Mouse (Mus musculus) mouse trophoblast stem cell (cell line): ENCODE measurements around the gene Dcp1a.

Source experiments
- in situ Hi-C, 2 experiments: fragments of 300-500 bp; cut with MseI, MboI; formaldehyde crosslinking; loops; 2 replicates in 1 of 2; 3 replicates in 1 of 2; pipeline ENCODE4 v1.15.1; 2025

The Dcp1a gene

GRCm38 (mm10) chr14:30479361-30479948, at the start of gene Dcp1a:
Gene Dcp1a, plus strand, starts transcription at chr14:30479535.
- in situ Hi-C loops: no loop called here

GRCm38 (mm10) chr14:30429606-30430005, 49.7 kb upstream of the Dcp1a start:
- in situ Hi-C loops: no loop called here

DNA sequence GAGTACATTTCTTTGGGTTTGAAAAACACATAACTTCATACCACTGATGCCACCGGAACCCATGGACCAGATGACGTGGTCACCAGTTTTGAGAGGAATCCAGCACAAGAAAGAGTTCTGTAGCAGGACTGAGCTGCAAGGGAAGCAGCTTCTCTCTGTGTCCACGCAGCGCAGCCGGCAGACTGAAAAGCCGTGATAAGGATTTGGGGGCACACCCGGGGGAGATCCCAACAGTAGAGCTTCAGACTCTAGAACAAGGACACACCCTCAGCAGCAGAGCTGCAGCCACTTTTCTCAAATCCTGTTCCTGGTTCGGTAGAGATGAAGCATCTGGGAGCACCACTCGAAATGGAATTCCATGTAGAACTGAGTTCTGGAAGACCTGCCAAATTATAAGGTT, 49.3 kb upstream of the Dcp1a start:
- in situ Hi-C loops: no loop called here

DNA sequence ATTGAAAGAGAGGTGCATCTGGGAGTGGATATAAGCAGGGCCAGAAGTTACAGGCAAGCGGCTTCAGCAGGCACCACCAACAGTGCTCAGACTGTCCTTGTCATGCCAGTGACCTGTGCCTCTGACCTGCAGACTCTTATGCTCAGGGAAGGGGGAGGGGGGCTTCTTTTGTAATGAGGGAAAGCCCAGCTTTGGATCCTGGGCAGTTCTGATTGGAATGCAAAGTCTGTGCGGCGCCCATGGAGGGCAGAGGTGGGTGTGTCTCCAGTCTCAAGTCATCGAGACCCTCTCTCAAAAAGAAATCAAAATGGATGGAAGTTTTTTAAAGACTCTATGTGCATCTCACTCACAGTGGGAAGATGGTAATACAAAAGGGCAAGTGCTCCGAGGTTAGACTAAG, 48.9 kb upstream of the Dcp1a start:
- in situ Hi-C loops: no loop called here

- in situ Hi-C loops: no loop called here
These were observed 44.0 kb upstream of the Dcp1a start for GRCm38 (mm10) chr14:30435316-30435715.

- in situ Hi-C loops: no loop called here
These were observed 39.4 kb upstream of the Dcp1a start for GRCm38 (mm10) chr14:30439915-30440314.

DNA sequence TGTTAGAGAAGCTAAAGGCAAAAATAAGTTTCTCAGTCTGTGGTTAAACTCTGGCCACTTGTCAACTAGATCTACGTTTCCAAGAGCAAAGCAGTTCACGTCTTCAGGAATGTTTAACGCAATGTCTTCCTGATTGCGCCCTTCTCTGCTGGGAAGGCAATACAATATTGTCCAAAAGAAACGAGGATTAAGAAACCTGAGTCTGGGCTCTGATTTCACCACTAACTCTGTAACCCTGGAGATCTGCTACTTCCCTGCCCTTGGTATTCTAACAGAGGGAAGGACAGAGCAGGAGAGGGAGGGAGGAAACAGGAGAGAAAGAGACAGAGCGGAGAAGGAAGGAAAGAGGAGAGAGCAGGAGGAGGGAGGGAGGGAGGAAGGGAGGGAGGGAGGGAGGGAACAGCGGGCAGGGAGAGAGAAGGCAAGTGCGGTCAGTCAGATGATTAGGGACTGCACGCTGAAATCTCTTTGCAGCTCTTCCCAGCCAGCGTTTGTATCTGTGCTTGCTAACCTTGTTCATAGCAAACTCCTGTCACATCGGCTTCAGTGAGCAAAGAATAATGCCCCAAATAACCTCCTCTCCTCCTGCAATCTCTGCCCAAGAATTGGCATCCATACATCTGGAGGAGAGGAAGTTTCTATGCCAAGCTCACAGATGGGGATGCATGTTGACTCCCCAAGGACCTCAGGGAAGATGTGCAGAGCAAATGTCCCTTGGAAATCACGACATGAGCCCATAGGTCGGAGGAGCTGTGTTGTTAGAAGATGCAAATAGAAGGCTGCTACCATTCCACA, 23.3 kb upstream of the Dcp1a start:
- in situ Hi-C loops: loop anchor here (5.0 kb wide), 1 partner anchor 319 kb away; no protein-coding TSS in a partner anchor

DNA sequence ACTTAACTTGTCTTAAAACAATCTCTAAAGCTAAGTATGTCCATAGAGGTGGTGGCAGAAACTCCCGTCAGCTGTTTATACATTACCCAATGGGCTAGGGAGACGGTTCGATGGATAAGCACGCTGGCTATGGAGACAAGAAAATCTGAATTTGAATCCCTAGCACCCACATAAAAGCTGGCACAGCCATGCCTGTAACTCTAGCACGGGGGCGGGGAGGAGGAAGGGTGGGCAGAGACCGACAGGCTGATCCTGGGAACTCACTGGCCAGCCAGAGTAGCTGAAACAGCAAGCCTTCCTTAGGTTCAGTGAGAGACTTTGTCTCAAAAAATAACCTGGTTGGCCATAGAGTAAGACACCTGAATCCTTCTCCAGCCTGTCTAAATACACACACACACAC, 21.9 kb upstream of the Dcp1a start:
- in situ Hi-C loops: loop anchor here (5.0 kb wide), 1 partner anchor 320 kb away; no protein-coding TSS in a partner anchor

DNA sequence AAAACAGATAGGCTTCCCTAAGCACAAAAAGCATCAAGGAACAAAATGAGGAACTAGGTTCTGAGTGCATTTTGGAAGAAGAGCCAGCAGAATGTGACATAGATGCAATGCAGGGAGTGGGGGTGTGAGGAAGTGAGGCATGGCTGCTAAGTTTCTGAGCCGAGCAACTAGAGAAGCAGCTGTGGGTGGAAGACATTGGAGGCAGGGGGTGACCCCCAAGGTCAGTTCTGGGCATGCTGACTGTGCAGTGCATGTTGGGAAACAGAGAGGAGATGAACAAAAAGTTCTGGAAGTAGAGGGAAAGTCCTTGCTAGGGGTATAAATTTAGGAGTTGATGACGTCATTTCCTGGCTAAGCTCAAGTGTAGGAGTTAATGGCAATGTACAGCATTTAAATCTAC, 21.4 kb upstream of the Dcp1a start:
- in situ Hi-C loops: loop anchor here (5.0 kb wide), 1 partner anchor 321 kb away; no protein-coding TSS in a partner anchor

- in situ Hi-C loops: loop anchor here (5.0 kb wide), 1 partner anchor 322 kb away; no protein-coding TSS in a partner anchor
These were observed 20.5 kb upstream of the Dcp1a start for GRCm38 (mm10) chr14:30458820-30459219.

- in situ Hi-C loops: loop anchor here (5.0 kb wide), 1 partner anchor 323 kb away; no protein-coding TSS in a partner anchor
These were observed 19.3 kb upstream of the Dcp1a start for GRCm38 (mm10) chr14:30459891-30460523.

GRCm38 (mm10) chr14:30463312-30463711, 16.0 kb upstream of the Dcp1a start:
- in situ Hi-C loops: no loop called here

GRCm38 (mm10) chr14:30473605-30474004, 5.7 kb upstream of the Dcp1a start:
- in situ Hi-C loops: no loop called here

DNA sequence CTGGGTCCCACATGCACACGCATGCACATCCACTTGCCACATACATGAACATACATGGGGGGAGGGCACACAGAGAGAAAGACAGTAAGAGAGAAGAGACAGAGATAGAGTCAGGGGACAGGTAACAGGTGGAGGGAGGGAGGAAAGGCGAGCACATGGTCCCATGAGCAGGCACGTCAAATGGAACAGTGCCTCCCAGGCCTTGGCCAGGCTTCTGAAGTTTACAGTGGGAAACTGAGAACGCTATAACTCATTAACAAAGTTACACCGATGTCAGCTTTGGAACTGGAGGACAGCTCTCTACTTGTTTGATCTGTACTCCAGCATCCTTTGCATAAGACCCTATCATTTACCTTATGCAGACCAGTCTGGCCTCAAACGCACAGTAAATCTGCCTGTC, 4.9 kb upstream of the Dcp1a start:
- in situ Hi-C loops: no loop called here

DNA sequence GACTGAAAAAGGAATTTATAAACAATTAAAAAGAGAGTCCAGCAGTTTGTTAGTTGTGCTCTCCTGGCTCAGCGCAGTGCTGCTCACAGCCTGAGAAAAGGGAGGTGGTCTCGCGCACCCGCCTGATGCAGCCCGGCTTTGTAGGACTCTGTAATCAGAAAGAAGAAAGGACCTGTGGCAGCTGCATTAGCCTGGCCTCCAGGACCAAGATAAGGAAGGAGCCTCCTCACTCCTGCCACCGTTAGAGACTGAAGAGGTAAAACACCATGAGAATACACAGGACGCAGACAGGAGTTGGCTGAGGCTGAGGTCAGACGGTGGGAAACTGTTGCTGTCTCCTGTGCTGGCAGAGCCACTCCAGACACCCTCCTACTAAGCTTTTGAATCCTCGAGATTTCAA, 12.0 kb downstream of the Dcp1a start, which contains the start of gene Cacna1d:
Gene Cacna1d, minus strand, starts transcription at position 114 of the 400 bp plus-strand sequence.
- in situ Hi-C loops: no loop called here

DNA sequence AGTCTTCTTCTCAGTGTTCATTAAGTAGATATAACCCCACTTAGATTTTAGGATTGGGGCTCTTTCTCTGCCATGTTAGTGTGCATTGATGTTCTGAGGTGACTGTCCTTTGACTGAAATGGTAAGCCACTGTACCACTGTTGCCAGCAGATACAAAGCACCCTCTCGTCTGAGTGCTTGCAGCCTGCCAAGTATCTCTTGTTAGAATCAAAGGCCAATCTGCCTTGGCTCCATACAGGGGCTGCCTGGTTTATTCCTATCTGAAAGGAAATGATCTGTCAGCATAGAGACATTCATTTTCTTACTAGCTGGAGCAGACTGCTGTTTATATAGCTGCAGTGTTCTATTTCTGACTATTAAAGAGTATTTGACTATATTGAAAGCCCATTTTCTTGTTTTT, 13.9 kb downstream of the Dcp1a start:
- in situ Hi-C loops: no loop called here

- in situ Hi-C loops: no loop called here
These were observed 15.7 kb downstream of the Dcp1a start for GRCm38 (mm10) chr14:30494998-30495397.

DNA sequence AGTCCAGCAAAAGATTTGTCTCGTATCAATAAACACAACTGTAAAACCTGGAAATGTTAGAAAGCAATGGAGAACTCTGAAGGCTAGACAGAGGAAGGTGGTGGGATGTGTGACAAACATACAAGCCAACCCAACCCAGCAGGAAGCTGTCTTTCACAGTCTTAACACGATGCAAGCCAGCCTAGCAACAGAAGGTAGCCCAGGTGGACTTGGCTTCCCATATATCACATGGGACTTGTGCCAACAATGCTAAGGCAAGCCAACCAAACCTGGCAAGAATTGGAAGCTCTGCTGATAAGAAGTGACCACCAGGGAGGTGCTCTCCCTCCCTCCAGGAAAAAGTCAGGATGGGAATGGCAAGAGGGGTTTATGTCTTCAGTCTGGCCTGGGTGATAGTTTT, 18.9 kb downstream of the Dcp1a start:
- in situ Hi-C loops: no loop called here

GRCm38 (mm10) chr14:30504990-30505389, 25.7 kb downstream of the Dcp1a start:
- in situ Hi-C loops: no loop called here

GRCm38 (mm10) chr14:30510214-30510763, 31.0 kb downstream of the Dcp1a start:
- in situ Hi-C loops: no loop called here

DNA sequence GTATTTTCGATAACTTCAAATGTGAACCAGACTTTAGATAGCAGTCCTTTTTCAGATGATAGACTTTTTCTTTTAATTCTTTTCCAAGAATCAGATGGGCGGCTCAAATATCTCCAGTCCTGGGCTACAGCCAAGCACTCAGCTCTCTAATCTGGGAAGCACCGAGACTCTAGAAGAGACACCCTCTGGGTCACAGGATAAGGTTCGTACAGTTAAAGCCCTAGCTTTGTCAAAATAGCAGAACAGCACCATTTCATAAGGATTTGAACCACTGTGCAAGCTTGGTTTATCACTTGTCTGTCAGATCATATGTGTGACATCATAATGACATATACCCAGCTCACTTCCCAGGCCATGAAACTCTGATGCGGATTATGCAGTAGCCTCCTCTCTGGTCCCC, 33.6 kb downstream of the Dcp1a start:
- in situ Hi-C loops: no loop called here
